Mouse (Mus musculus) CD4-positive naive resting alpha-beta T cell, adult 57 days (primary cell): Measurements from ENCODE around the gene Gm21800. TPM values are rescaled to one million over a fixed set of nuclear protein-coding genes. Genes with fewer than 3 reads are reported as not detected.

Experiments
- total RNA-seq: library from RNA; stranded (reverse); gene quantifications from one replicate; pipeline ENCODE4 v1.2.4, GENCODE M21; 2023

Gm21800 gene
- total RNA-seq: not detected

DNA sequence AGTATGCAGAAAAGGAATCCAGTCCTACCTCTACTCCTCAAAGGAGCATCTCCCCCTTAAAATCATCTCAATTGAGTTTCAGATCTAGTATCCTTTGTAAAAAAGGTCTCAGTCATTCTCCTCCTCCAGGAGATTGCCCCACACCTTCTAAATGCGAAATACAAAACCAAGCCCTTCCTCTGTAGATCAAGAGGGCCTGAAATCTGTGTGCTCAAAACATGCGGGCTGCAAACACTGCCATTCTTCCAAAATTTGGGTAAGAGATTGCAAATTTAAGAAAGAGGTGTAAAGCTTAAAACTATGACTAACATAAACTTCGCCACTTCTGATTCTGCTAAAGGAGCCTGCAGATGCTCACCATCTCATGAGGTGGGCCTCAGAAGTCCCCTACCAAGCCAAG is at the start of gene Gm21800:
Gene Gm21800, plus strand, starts transcription at position 301 of the 400 bp plus-strand sequence.

